Comparison of ENCODE assay signal across 8 mouse cellular contexts in genomic region chr19:41482909-41483444, GRCm38 (mm10). TPM values are rescaled to one million over a fixed set of nuclear protein-coding genes. Genes with fewer than 3 reads are reported as not detected.
DNase-seq lines count a peak whose midpoint lies in the region; ATAC-seq and TF ChIP-seq lines count a peak whose summit lies in the region.

No protein-coding gene starts in this region.

- peak overlapping the region; percentile 99 for H3K27ac ChIP-seq in hindbrain, embryonic 13.5 days

- no peak for DNase-seq in Patski (ENCODE audit: low read depth, low spot score)
- peak; percentile 87 for DNase-seq in cerebellum, adult 9-11 months
- DNase-seq in frontal cortex, postnatal 10 days (ENCODE audit: low spot score in 2 of 2): peak; percentile 74 to 77
- DNase-seq in layer of hippocampus, postnatal 25 days (ENCODE audit: extremely low spot score in 1 of 2, low spot score in 1 of 2): peak; percentile 43 to 59
- DNase-seq in lung, postnatal 14 days: peak; percentile 76
- peak; percentile 93 for DNase-seq in retina, postnatal 1 day
- DNase-seq in urinary bladder, postnatal 14 days (ENCODE audit: low spot score): peak; percentile 62

- 0% methylated on average over 30 of the region's 91 CpGs for WGBS in hindbrain, embryonic 13.5 days

- peaks cover 32% of the 10 kb centered on the region for H3K4me1 ChIP-seq in hindbrain, embryonic 13.5 days (replicated peaks)

- H3K4me2 ChIP-seq in hindbrain, embryonic 13.5 days: peak overlapping the region; percentile 71

- in situ Hi-C loops in Patski (cut with MboI; ENCODE audit: low pct_unique_long_range_greater_than_20kb): loop anchor here (5.0 kb wide), 1 partner anchor 166 kb away; no protein-coding TSS in a partner anchor

- CTCF ChIA-PET in Patski (lab: Charles Lee): no interaction called here

- H3K9ac ChIP-seq in hindbrain, embryonic 13.5 days: peak overlapping the region; percentile 95

- H3K4me3 ChIP-seq in hindbrain, embryonic 13.5 days: peak overlapping the region; percentile 95

- no peak for TF ChIP-seq CTCF in Patski (IDR thresholded peaks at IDR 0.05)

- peak; percentile 80 for ATAC-seq in Patski
- peak; percentile 78 for ATAC-seq in hindbrain, embryonic 13.5 days (ENCODE audit: low FRiP score)

- no peaks in the 10 kb centered on the region for H3K36me3 ChIP-seq in hindbrain, embryonic 13.5 days

- POLR2A ChIA-PET in Patski (lab: Charles Lee): interaction anchor here (0.9 to 1.1 kb wide), 3 partner anchors 11 to 165 kb away, joined by 3 to 5 read pairs (median 3); no protein-coding TSS in a partner anchor

- H3K27me3 ChIP-seq in Patski: no peaks in the 10 kb centered on the region
- H3K27me3 ChIP-seq in hindbrain, embryonic 13.5 days: no peaks in the 10 kb centered on the region

- H3K9me3 ChIP-seq in hindbrain, embryonic 13.5 days: no peaks in the 10 kb centered on the region

RNA-seq across cellular contexts. Expression of gene Lcor, which starts 0.5 kb away (rescaled TPM):
- 6.2 TPM for polyA plus RNA-seq in Patski (2021)
- 26.5 and 27.9 TPM in 2 replicates for polyA plus RNA-seq in hindbrain, embryonic 13.5 days (2015; fragmentation: Nextera tagmentation; extraction: Ambion mirVana)
- total RNA-seq in layer of hippocampus, postnatal 25 days (2021): 10 to 100 TPM; 16.2 to 19.0 TPM
